Mouse (Mus musculus): ENCODE measurements around the gene Rab3a.

DNA sequence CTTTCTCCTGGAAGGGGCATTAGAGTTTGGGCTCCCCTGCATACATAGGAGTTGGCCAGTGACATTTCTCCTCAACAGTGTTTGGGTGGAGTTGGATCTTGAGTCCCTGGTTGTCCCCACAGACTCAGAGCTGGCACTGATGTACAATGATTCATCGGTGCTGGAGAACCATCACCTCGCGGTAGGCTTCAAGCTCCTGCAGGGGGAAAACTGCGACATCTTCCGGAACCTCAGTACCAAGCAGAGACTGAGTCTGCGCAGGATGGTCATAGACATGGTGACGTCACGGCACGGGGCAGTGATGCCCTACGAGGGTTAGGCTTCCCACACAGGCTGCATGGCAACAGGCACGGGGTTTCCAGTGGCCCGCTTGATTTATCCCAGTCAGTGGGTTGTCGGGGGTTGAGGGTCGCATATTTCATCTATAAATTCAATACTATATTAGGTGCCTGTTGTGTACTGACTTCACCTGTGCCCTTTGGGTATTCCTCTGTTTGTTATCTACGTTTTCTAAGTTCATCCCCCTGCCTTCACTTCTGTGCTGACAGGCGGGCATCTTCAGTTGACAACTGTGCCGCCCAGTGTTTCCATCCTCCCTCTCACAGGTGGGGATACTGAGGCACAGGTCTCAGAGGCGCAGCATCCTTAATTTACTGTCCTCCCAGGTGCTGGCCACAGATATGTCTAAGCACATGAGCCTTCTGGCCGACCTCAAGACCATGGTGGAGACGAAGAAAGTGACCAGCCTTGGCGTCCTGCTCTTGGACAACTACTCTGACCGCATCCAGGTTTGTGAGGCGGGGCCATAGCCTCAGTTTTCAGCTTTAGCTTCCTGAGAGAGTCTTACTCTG is 6.0 kb upstream of the Rab3a start:
- TF ChIP-seq POLR2A (IDR thresholded peaks at IDR 0.05; ENCODE audit: extremely low read depth, insufficient read depth, low read length) (no peak), CTCF (IDR thresholded peaks at IDR 0.05; ENCODE audit: extremely low read depth, insufficient read depth, low read length) (no peak)
